Mouse (Mus musculus) lung, postnatal 0 days (tissue): ENCODE data around the gene Vgll4.

Source experiments
- CTCF ChIP-seq: IDR thresholded peaks from 2 replicates; pipeline ENCODE4 v1.5.1; 2016; ENCODE audit warnings: antibody characterized with exemption, mild to moderate bottlenecking
- EP300 ChIP-seq: IDR thresholded peaks from 2 replicates; pipeline ENCODE4 v1.6.1; 2016; ENCODE audit warnings: antibody characterized with exemption, mild to moderate bottlenecking, control low read depth

DNA sequence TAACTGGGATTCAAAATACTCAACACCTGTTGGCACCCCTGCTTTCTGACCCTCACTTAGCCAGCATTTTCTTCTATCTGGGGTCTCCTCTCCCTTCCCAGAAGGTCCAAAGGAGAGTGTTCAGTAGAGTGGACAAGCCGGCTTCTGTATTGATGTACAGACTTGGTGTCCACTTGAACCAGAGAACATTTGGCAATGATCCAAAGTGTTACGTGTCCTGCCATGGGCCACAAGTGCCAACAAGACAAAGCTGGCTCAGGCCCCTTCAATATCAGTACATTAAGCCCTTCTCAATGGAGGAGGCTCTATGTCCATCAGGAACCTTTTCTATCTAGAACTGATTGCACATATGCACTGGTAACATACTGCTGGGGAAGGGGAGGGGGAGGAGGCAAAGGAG, 73.5 kb downstream of the Vgll4 start:
- TF ChIP-seq CTCF (no peak), EP300 (no peak)
